Mouse (Mus musculus) ES-Bruce4 (cell line): ENCODE measurements around the gene 2010300C02Rik.

Experiments used
- EP300 ChIP-seq: IDR thresholded peaks from 2 replicates; pipeline ENCODE4 v1.6.1; 2011; ENCODE audit warnings: low read depth, low read length; ENCODE audit not compliant: insufficient read depth
- POLR2A ChIP-seq: IDR thresholded peaks from one replicate; pipeline ENCODE4 v1.8.1; 2011; ENCODE audit warnings: low read length; ENCODE audit not compliant: insufficient read depth

DNA sequence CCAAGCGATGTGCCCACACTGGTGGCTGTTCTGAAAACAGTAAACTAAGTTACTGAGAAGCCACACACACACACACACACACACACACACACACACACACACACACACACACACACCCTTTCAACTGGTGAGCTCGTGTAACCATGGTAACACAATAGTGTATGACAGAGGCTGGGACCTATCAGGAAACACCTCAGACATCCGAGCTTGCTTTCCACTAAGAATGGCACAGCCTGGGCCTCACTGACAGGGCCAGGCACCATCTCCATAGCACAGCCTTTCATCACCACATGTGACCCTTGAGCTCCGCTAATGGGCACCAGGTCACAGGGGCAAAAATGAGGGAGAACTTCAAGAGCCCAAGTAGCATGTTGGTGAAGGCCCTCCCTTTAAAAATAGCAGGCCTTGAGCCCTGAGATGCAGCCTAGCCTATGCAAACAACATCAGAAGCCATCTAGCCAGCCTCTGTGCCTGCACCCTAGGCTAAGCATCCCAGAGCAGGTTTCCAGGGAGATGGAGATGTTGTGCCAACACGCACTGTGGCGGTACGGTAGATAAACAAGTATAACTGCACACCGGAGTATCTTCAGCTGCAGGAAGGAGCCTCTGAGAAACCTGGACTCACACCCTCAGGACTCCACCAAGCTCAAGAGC, 21.6 kb downstream of the 2010300C02Rik start:
- TF ChIP-seq POLR2A = no peak
- TF ChIP-seq EP300 = no peak
